In the genomic region with DNA sequence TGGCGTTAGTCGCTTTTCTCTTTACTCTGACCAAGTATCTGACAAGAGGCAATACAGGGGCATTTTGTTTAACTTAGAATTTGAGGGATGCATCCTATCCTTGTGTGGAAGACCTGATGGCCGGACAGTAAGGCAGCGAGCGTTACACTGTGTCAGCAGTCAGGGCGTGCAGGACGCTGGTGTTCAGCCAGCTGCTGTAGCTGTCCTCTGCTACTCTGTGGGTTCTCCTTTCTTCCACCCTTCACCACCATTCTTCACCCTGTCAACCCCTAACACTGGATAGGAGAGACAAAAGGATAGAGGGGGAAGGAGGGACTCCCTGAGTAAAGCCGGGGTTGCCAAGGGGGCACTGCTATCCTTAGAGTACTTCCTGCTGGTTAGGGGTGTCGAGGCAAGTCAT, we compare ENCODE assay signal across 25 mouse cellular contexts.
DNase-seq lines count a peak whose midpoint lies in the region; ATAC-seq lines count a peak whose summit lies in the region.
"Had no signal": no experiment of that assay in that cellular context is flagged by ENCODE, and none has a peak within 500 bp of the region (broad histone marks: within the 10 kb centered on the region; RNA-seq: fewer than 3 reads in every experiment).

No protein-coding gene starts in this region.

- 0 out of 2 replicates have a peak overlapping the region, but pooled peaks have one; percentile 7 for H3K27ac ChIP-seq in kidney, embryonic 16.5 days (ENCODE audit: low read length)
- H3K27ac ChIP-seq in neural tube, embryonic 12.5 days: no peak overlapping the region
- no peak overlapping the region for H3K27ac ChIP-seq in neural tube, embryonic 15.5 days (replicated peaks)
- H3K27ac ChIP-seq: embryonic facial prominence, embryonic 10.5 days; forebrain, embryonic 13.5 days; gastrocnemius, adult 2 months; heart, embryonic 15.5 days had no signal

- no peak overlapping the region for H3K4me2 ChIP-seq in kidney, embryonic 16.5 days (replicated peaks; ENCODE audit: low read depth, low read length)
- no peak overlapping the region for H3K4me2 ChIP-seq in neural tube, embryonic 12.5 days (replicated peaks)
- no peak overlapping the region for H3K4me2 ChIP-seq in neural tube, embryonic 15.5 days
- H3K4me2 ChIP-seq: forebrain, embryonic 13.5 days; heart, embryonic 11.5 days; heart, embryonic 15.5 days had no signal

- H3K27me3 ChIP-seq in kidney, embryonic 16.5 days (ENCODE audit: insufficient read depth, low read length): no peaks in the 10 kb centered on the region
- H3K27me3 ChIP-seq in neural tube, embryonic 12.5 days (replicated peaks): no peaks in the 10 kb centered on the region
- no peaks in the 10 kb centered on the region for H3K27me3 ChIP-seq in neural tube, embryonic 15.5 days (replicated peaks)
- H3K27me3 ChIP-seq: forebrain, embryonic 13.5 days; heart, embryonic 15.5 days had no signal

- no peaks in the 10 kb centered on the region for H3K36me3 ChIP-seq in kidney, embryonic 16.5 days (ENCODE audit: insufficient read depth, low read length)
- 0 out of 2 replicates have a peak, but pooled peaks cover 2% of the 10 kb centered on the region for H3K36me3 ChIP-seq in neural tube, embryonic 12.5 days
- H3K36me3 ChIP-seq in neural tube, embryonic 15.5 days: no peaks in the 10 kb centered on the region
- H3K36me3 ChIP-seq: heart, embryonic 15.5 days had no signal

- ATAC-seq in kidney, embryonic 16.5 days (ENCODE audit: low FRiP score, low TSS enrichment): no peak
- 0 out of 2 replicates have a peak, but pooled peaks have one; percentile 41 for ATAC-seq in neural tube, embryonic 12.5 days (ENCODE audit: low FRiP score, low read depth)
- ATAC-seq in neural tube, embryonic 15.5 days (ENCODE audit: low FRiP score): no peak
- ATAC-seq: CD4-positive, CD25-positive, alpha-beta regulatory T cell, adult 4 months; forebrain, embryonic 13.5 days; forebrain, postnatal 0 days; inflammation-experienced regulatory T-cells, adult 6 months had no signal

- no peak overlapping the region for H3K9ac ChIP-seq in kidney, embryonic 16.5 days (replicated peaks; ENCODE audit: low read length)
- no peak overlapping the region for H3K9ac ChIP-seq in neural tube, embryonic 12.5 days
- H3K9ac ChIP-seq in neural tube, embryonic 15.5 days (replicated peaks): no peak overlapping the region
- H3K9ac ChIP-seq: forebrain, embryonic 13.5 days; forebrain, postnatal 0 days; heart, embryonic 15.5 days had no signal

- peak; percentile 1 for DNase-seq in embryo, embryonic 11 days
- DNase-seq in embryo, embryonic 9.5 days (ENCODE audit: extremely low spot score): no peak
- DNase-seq in kidney, postnatal 25 days: no peak
- no peak for DNase-seq in cerebellum, postnatal 10 days
- DNase-seq: adrenal gland, adult 8-10 months; adrenal gland, postnatal 36 days; B cell, adult 2 months; cerebellum, adult 11 months; cerebellum, adult 8-10 months; cerebellum, postnatal 25 days; forebrain, postnatal 0 days; gastrocnemius, adult 2 months; gastrocnemius, postnatal 25 days; heart, adult 18-20 months; heart, postnatal 14 days had no signal

- no peak overlapping the region for H3K4me3 ChIP-seq in kidney, embryonic 16.5 days (ENCODE audit: low read length)
- no peak overlapping the region for H3K4me3 ChIP-seq in neural tube, embryonic 12.5 days
- H3K4me3 ChIP-seq in neural tube, embryonic 15.5 days (replicated peaks): no peak overlapping the region
- H3K4me3 ChIP-seq: embryonic facial prominence, embryonic 10.5 days; forebrain, embryonic 13.5 days; gastrocnemius, adult 2 months; heart, embryonic 15.5 days had no signal

- 86% methylated on average over 9 of the region's 9 CpGs for WGBS in kidney, embryonic 16.5 days
- WGBS in neural tube, embryonic 12.5 days: 54% methylated on average over 9 of the region's 9 CpGs
- WGBS in neural tube, embryonic 15.5 days: 45% methylated on average over 9 of the region's 9 CpGs

- no peaks in the 10 kb centered on the region for H3K9me3 ChIP-seq in kidney, embryonic 16.5 days (ENCODE audit: low read length)
- H3K9me3 ChIP-seq in neural tube, embryonic 12.5 days: no peaks in the 10 kb centered on the region
- no peaks in the 10 kb centered on the region for H3K9me3 ChIP-seq in neural tube, embryonic 15.5 days (replicated peaks)
- H3K9me3 ChIP-seq: embryonic facial prominence, embryonic 10.5 days; forebrain, embryonic 13.5 days; G1E; heart, embryonic 15.5 days had no signal

- no peaks in the 10 kb centered on the region for H3K4me1 ChIP-seq in kidney, embryonic 16.5 days (ENCODE audit: insufficient read depth, low read length)
- peaks cover 4% of the 10 kb centered on the region; the same call in 1 of the 2 replicates for H3K4me1 ChIP-seq in neural tube, embryonic 12.5 days
- H3K4me1 ChIP-seq in neural tube, embryonic 15.5 days: peaks cover 19% of the 10 kb centered on the region
- H3K4me1 ChIP-seq: embryonic facial prominence, embryonic 10.5 days had no signal
